Mouse (Mus musculus) layer of hippocampus, adult 18-20 months (tissue): ENCODE data around the gene E330009J07Rik. TPM values are rescaled to one million over a fixed set of nuclear protein-coding genes. Genes with fewer than 3 reads are reported as not detected.
A peak's percentile ranks its signal among the peaks of the same experiment; 100 is the strongest.

Experiments used
- DNase-seq, 2 experiments: peaks; one replicate each; pipeline ENCODE4 v3.0.0; 2022; ENCODE audit warnings: low spot score in 2 of 2
- long read RNA-seq: library from polyadenylated mRNA; stranded (forward); transcript quantifications from one replicate; pipeline ENCODE4 v2.0.0, GENCODE M21; 2021
- total RNA-seq, 2 experiments: library from RNA; stranded (reverse); gene quantifications; 2 replicates each; pipeline ENCODE4 v1.2.3; 2021

Gene E330009J07Rik
- total RNA-seq = 10 to 100 TPM; 48.2 to 49.6 TPM
- long read RNA-seq, full-length matches to known transcripts = 73 of 85 reads
- long read RNA-seq, partial matches to known transcripts = 3 of 85 reads
- long read RNA-seq, other reads (novel, unspliced or antisense) = 9 of 85 reads

GRCm38 (mm10) chr6:40436047-40436483, at the start of gene E330009J07Rik:
Gene E330009J07Rik, minus strand, starts transcription at chr6:40436135.
- peak; percentile 69 to 80 for DNase-seq

GRCm38 (mm10) chr6:40482318-40482717, 46.4 kb upstream of the E330009J07Rik start:
- no peak for DNase-seq

DNA sequence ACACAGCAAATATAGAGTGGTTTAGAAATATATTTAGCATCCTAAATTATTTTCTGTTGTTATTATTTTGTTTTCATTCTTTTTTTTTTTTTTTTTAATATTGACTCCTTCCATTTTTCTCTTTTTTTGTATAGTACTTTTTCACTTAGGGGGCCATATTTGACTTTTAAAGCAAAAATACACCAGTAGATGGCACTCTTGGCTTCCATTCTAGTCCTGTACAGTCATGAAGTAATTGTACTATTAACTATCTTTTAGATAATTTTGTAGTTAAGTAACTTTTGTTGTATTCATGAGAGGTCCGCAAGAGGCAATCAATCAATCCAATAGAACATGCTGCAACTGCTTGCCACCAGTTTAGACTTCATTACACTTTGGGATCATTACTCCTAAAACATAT, 43.8 kb upstream of the E330009J07Rik start:
- DNase-seq = peak in 1 of 2 experiments; percentile 13

DNA sequence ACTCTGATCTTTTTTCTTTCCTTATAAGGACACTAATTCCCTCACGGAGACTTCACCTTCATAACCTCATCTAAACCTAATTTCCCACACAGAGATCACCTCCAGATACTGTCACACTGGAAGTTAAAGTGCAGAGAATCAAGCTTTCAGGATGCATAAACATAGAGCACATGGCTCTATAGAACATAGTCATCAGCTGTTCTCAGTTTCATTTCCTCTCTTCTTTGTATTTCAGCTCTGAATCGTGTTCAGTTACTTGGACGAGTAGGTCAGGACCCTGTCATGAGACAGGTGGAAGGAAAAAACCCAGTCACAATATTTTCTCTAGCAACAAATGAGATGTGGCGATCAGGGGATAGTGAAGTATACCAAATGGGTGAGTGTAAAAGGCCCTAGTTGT, 40.2 kb upstream of the E330009J07Rik start:
- no peak for DNase-seq

- no peak for DNase-seq
Measured at GRCm38 (mm10) chr6:40471720-40472010, 35.7 kb upstream of the E330009J07Rik start.

- peak; percentile 87 to 96 for DNase-seq
Measured at GRCm38 (mm10) chr6:40470916-40471719, 35.2 kb upstream of the E330009J07Rik start, which contains the start of gene Ssbp1. Gene Ssbp1, plus strand, starts transcription at chr6:40471352.

DNA sequence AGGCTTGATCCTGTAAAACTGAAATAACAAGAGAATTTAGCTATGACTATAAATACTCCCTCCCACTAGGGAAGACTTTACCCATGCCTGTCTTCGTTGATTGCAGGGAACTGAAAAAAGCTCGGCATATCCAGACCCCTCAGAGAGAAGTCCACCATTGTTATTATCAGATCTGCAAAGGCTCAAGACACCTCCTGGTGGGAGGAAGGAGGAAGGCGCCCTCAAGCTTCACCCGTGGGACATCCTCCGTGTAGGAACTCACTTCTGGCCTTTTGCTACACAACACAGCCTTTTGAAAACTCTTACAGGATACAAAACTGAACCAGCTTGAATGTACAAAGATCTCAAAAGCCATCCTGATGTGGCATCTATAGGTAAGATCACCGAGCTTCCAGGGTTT, 29.8 kb upstream of the E330009J07Rik start:
- peak in 1 of 2 experiments; percentile 9 for DNase-seq

DNA sequence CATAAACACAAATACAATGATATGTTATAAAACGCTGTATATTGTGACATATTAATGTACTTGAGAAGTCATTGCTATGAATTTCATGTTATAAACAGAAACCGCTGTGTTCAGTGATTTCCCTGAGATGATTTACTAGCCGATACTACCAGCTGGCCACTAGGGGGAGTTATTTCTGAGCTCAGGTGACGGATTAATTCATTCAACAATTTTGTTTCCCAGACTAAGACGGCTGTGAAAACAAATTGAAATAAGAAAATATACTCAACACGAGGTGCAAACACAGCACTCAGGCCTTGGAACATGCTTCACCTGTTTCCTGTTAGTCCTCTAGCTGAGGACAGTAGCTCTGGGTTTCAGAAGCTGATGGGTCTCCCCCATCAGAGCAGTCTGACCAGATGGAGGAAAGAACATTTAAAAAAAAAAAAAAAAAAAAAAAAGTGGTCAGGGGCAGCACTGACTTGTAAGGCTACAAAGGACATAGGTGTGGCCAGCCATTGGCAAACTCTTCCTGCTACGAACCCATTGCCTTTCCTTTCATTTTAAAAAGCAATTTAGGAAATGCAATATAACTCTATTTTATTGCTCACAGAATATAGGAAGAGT, 18.6 kb upstream of the E330009J07Rik start:
- no peak for DNase-seq

DNA sequence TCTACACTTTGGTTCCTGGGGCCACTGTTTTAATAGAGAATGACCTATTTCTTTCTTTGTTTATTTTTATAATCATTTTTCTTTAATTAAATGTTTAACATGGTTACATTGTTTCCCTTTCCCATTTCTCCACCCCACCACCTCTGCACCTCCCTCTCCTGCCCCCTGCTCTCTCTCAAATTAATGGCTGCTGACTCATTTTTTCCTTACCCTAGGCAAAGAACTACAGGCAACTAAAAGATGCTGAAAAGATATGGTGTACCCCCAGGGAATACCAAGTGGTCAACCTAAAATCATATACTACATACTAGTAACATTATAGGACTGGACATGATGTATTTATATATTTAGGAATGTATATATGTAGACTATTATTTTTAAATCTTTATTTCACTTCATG, 12.7 kb upstream of the E330009J07Rik start:
- DNase-seq = no peak

DNA sequence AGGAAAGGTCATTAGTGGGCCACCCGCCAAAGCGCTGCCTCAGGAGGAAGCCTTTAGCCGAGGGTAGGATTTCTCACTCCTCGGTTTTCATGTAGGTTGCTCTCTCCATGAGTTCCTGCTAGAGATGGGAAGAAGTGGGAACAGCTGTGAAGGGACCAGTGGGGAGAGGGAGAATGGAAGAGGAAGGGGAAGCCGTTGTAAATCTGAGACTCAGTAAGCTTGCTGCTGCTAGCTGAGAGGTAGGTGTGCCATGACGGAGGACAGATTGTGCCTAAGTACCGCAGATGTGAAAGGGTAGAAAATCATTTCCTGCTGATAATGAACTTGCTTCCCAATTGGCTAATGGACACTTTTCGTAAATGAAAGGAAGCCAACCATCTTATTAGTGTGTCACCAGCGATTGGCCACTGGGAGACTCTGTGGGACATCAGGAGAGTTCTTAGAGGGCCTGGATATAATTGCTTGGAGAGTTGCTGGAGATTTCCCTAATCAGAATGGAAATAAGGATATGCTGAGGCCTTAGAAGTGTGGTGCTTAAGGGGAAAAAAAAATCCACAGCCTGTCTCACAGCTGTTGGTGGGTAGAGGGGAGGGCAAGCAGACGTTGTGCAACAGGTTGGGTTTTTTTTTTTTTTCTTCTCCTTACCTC, 7.5 kb upstream of the E330009J07Rik start:
- no peak for DNase-seq

GRCm38 (mm10) chr6:40441755-40442154, 5.8 kb upstream of the E330009J07Rik start:
- DNase-seq = no peak

DNA sequence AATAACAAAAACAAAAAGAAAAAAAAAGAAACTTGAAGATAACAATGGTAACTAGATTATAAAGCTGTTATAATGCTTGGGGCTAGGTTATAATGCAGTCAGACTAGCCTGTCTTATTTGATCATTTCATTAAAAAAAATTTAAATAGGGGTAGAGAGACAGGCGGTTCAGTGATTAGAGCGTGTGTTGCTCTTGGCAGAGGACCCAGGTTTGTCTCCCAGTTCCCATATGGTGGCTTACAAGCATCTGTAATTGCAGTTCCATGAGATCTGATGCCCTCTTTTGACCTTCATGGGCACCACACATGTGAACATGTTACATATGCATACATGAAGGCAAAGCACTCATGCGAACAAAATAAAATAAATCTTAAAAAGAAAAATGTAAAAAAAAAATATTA, 5.3 kb upstream of the E330009J07Rik start:
- DNase-seq = no peak

DNA sequence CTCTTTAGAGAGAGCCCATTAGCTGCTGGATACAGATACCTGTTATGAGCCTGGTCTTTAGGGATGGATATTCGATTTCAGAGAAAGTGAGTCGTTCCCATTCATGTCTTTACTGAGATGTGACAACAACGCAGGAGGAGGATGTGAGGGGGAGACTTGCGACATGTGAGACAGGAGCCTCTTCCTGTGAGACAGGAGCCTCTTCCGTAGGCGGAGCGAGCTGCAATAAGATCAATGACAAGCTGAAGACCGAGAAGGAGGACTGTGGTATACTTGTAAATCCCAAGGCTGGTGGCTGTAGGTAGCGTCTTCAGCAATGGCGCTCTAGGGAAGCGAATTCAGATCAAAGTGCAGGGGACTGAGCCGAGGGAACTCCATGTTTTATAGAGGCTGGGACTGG, 3.8 kb upstream of the E330009J07Rik start:
- DNase-seq = no peak

- DNase-seq = no peak
Measured at GRCm38 (mm10) chr6:40438936-40439335, 3.0 kb upstream of the E330009J07Rik start, which contains the start of gene Wee2. Gene Wee2, plus strand, starts transcription at chr6:40439088.

GRCm38 (mm10) chr6:40435151-40436046, 536 bp downstream of the E330009J07Rik start:
- peak; percentile 67 to 76 for DNase-seq

DNA sequence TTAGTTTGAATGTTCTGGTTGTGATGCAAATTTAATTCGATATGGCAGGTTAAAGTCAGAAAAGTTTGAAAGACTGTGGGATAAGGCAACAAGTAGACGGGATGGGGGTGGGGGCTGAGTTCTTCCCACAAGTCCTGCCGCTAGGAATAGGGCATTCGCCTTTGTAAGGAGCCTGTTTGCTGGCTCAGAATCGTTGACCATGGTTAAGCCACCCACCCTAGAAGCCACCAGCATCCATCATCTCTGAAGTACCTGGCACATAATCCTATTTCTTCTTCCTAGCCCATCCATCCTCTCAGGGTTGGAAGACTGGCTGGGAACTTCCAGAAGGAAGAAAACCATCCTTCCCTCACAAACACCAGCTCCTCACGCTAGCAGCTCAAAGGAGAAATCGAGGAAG, 1.2 kb downstream of the E330009J07Rik start:
- DNase-seq = no peak

GRCm38 (mm10) chr6:40432346-40433275, 3.3 kb downstream of the E330009J07Rik start:
- DNase-seq = peak; percentile 81 to 94

DNA sequence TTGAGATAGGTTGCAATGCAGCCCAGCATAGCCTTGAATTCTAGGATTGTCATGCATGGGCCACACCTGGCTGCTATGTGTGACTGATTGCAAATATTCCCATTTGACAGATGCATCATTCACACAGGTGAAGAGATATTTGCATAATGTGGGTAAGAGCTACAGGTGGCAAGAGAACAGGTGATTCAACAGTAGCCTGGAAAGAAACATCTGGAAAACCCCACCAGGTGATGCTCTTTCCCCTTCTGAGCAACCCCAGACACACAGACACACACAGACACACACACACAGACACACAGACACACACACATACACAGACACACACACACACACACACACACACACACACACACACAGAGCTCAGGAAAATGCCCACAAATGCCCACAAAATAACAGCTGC, 4.1 kb downstream of the E330009J07Rik start:
- no peak for DNase-seq

- no peak for DNase-seq
Measured at GRCm38 (mm10) chr6:40431356-40431755, 4.6 kb downstream of the E330009J07Rik start.

DNA sequence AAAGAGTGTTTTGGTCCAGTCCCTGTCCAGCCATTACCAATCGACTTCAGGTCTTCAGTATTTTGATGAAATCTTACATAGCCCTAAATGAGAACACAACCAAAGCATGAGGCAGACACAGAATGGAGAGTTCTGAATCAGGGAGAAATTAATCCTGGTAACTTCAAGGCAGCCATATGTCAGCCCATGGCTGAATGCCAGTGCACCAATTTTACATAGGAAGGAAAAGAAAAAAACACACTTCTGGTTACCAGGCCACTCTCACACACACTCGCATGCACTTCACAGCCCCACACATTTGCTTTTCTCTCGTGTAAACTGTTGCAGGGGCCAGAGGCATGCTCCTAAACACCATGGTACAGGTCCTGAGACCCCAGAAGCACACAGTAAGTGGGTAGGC, 5.1 kb downstream of the E330009J07Rik start:
- DNase-seq = peak in 1 of 2 experiments; percentile 67
